Mouse (Mus musculus): ENCODE results near the gene Fkbp5. TPM values are rescaled to one million over a fixed set of nuclear protein-coding genes. Genes with fewer than 3 reads are reported as not detected.
"Not testable (repeated sequence)": the region's sequence is repeated elsewhere in the genome, so short reads cannot be mapped to it uniquely, and the experiment has no call there.

The Fkbp5 gene
- total RNA-seq, 2 experiments from 2014 or later, result 95.8 to 104 TPM

DNA sequence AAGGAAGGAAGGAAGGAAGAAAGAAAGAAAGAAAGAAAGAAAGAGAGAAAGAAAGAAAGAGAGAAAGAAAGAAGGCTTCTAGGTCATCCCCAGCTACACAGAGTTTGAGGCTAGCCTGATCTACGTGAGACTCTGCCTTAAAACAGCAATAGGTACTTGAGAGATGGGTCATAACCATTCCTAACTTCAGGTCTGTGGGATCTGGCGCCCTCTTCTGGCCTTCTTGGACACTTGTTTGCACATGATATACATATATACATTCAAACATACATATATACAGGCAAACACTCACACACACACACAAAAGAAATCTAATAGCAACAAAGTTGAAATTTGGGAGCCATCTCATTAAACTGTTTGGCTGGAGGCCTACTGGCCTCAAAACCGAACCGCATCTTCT lies 133.0 kb downstream of the Fkbp5 start:
- DNase-seq (ENCODE audit: low spot score in 2 of 2), result no peak

- no peak for DNase-seq (ENCODE audit: low spot score in 2 of 2)
Observed at GRCm38 (mm10) chr17:28380255-28380654, 137.1 kb downstream of the Fkbp5 start.

DNA sequence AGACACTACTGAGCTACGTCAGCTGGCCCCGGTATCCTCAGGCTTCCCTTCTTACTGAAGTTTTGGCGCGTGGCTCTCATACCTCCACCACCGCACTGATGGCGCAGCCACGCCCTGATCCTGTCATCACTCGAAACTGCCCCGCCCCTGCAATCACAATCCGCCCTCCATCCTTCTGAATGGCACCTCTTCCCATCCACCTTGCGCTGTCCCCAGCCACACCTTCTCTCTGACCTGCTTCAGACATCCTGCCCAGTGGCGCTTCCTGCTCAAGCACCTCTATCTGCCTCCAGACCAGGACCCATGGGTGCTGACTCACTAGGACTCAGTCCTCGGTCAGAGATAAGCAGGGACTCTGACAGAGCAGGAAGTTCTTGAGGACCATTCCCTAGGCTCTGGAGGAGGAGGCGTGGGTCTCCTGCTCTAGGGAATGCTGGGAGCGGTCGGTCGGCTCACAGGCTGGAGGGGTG lies 141.7 kb downstream of the Fkbp5 start:
- DNase-seq (ENCODE audit: low spot score in 2 of 2), result no peak

GRCm38 (mm10) chr17:28374494-28374893 lies 142.8 kb downstream of the Fkbp5 start:
- no peak for DNase-seq (ENCODE audit: low spot score in 2 of 2)

DNA sequence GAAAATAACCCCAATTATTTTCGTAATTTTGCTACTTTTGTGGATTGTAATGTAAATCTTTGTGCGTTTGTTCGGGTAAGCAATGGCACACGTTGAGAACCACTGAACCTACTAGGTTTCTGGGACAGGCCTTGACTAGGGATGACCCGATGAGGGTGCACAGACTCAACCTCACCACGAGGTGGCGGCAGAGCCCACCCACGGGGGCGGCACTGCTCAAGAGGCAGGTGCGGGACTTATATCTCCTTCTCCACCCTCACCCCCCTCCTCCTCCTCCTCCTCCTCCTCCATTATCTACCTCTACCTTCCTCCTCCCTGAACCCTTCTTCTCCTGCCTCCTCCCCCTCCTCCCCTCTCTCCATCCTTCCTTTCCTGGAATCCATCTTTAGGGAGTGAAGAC lies 143.5 kb downstream of the Fkbp5 start:
- DNase-seq (ENCODE audit: low spot score in 2 of 2), result peak in 1 of 2 experiments; percentile 37

DNA sequence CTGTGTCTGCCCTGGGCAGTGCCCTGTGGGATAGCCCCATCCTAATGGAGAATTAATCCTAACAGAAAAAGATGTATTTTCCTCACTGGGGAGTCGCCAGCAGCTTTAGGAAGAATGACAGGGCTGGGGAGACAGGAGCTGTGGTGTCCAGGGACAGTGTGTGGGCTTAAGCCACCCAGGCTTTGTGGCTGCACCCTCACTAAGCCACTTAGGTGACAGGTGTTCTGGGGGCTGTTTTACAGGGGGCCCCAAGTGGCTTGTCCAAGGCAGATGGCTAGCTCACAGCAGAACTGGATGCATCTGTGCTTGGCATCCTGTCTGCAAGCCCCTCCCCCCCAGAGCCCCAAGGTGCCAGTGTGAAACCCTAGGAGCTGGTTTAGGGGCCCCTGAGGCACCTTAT lies 145.4 kb downstream of the Fkbp5 start:
- no peak for DNase-seq (ENCODE audit: low spot score in 2 of 2)

DNA sequence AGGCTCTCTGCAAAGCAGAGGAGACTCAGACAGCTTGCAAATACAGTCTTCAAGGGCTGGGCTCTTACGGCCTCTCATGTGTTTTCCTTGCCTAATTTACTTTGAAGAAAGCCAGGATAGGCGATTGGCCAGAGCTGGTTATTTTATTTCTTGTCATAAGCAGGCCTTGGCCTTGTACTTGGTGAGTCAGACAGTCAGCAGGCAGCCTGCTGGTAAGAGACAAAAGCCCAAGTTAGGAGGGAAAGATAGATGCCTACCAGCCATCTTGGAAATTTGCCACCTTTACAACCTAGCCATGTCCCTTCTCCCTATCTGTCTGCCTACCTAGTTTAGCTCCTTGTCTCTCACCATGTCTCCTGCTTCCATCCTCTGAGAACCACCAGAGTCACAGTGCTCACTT lies 146.0 kb downstream of the Fkbp5 start:
- DNase-seq (ENCODE audit: low spot score in 2 of 2), result no peak

- DNase-seq (ENCODE audit: low spot score in 2 of 2), result no peak
Observed at GRCm38 (mm10) chr17:28369056-28369455, 148.3 kb downstream of the Fkbp5 start.

GRCm38 (mm10) chr17:28368449-28368848 lies 148.9 kb downstream of the Fkbp5 start:
- DNase-seq (ENCODE audit: low spot score in 2 of 2), result peak; percentile 67 to 73

GRCm38 (mm10) chr17:28365122-28365521 lies 152.2 kb downstream of the Fkbp5 start, which contains the start of gene Tulp1:
Gene Tulp1, minus strand, starts transcription at chr17:28365222.
- no peak for DNase-seq (ENCODE audit: low spot score in 2 of 2)

GRCm38 (mm10) chr17:28363507-28363906 lies 153.8 kb downstream of the Fkbp5 start:
- no peak for DNase-seq (ENCODE audit: low spot score in 2 of 2)

DNA sequence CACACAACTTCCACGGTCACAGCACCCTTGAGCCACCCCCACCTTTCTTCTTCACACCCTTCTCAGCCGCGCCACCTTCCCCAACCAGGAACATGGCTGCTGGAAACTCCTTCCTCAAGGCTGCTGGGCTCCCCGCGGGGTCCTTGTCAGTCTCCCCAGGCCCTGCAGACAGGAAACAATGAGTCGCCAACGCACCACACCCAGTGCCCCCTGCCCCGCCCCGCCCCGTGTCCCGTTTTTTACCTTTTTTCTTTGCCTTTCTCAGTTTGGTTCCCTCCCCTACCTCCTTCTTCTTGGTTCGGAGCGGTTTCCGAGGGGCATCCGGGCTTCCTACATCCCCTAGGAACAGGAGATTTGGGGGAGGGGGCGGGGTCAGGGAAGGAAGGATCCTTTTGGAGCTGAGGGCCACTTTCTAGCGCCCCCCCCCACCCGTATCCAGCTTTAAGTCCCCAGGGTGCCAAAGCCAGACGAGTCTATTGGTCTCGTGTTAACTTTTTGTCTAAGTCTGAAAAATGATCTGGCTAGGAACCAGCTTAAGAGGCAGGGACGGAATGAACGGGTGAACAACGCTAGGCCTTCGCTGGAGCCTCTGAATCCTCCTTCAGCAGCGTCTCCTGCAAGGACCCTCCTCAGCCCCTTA lies 154.6 kb downstream of the Fkbp5 start:
- DNase-seq (ENCODE audit: low spot score in 2 of 2), result no peak

- DNase-seq (ENCODE audit: low spot score in 2 of 2), result no peak
Observed at GRCm38 (mm10) chr17:28361921-28362652, 155.2 kb downstream of the Fkbp5 start.

GRCm38 (mm10) chr17:28360531-28361277 lies 156.6 kb downstream of the Fkbp5 start:
- no peak for DNase-seq (ENCODE audit: low spot score in 2 of 2)

DNA sequence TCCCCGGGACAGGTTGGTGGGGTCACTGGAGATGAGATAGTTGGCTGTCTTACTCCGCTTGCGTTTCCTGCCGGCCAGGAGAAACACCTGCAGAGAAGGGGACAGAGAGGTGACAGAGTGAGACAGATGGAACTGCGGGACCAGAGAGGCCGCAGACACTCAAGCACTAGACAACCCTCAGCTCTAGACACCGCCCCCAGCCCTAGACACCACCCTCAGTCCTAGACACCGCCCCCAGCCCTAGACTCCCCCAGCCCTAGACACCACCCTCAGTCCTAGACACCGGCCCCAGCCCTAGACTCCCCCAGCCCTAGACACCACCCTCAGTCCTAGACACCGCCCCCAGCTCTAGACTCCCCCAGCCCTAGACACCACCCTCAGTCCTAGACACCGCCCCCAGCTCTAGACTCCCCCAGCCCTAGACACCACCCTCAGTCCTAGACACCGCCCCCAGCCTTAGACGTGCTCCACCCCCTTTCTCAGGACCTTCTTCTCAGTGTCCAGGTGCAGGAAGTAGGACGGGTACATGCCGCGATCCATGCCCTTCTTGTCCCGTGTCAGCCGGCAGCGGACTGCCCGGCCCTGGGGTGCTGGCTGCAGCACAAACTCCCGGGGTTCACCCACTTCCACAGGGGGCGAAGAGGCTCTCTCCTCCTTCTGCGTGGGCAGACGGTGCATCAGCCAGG lies 158.6 kb downstream of the Fkbp5 start:
- DNase-seq (ENCODE audit: low spot score in 2 of 2), result not testable (repeated sequence)

- no peak for DNase-seq (ENCODE audit: low spot score in 2 of 2)
Observed at GRCm38 (mm10) chr17:28355871-28356270, 161.5 kb downstream of the Fkbp5 start.

GRCm38 (mm10) chr17:28352018-28352417 lies 165.3 kb downstream of the Fkbp5 start:
- no peak for DNase-seq (ENCODE audit: low spot score in 2 of 2)

GRCm38 (mm10) chr17:28351353-28351890 lies 165.9 kb downstream of the Fkbp5 start:
- DNase-seq (ENCODE audit: low spot score in 2 of 2), result peak in 1 of 2 experiments; percentile 5

- DNase-seq (ENCODE audit: low spot score in 2 of 2), result peak; percentile 63 to 67
Observed at GRCm38 (mm10) chr17:28350466-28351352, 166.6 kb downstream of the Fkbp5 start, which contains the start of gene Tead3. Gene Tead3, minus strand, starts transcription at chr17:28350817.
